Mouse (Mus musculus) cerebellum, postnatal 10 days (tissue): Measurements from ENCODE around the gene Tmem235.

Experiments used
- DNase-seq, 2 experiments: peaks; one replicate each; pipeline ENCODE4 v3.0.0; 2021; ENCODE audit warnings: mixed read lengths in 2 of 2

Tmem235 gene

GRCm38 (mm10) chr11:117865988-117866387 lies 5.4 kb downstream of the Tmem235 start:
- DNase-seq: peak; percentile 53 to 54

DNA sequence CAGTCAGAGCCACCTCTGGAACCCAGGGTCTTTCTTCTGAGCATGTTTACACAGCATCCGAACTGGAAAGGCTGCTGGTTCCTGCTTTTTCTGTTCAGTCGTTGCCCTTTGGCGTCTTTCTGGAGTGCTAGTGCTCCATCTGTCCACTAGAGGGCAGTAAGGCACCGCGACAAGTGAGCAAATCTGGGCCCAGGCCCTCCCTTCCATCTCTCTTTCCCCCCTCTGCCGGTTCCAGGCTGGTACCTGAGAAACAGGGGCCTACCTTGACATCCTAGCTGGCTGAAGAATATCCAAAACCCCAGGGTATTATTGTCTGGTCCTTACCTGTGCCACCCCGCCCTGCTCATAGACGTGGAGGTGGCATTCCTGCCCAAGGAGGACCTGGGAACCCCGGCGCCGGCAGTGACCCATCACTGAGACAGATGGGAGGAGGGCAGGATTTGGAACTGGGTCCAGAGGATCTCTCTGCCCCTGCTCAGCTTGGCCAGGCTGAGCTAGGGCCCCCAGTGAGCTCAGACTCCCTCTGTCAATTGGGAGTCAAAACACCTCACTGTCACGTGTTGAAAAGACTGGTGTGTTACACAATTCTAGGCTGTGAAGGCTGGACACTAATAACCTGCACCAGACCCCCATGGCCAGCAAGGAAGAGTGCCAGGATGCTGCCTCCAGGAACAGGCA lies 10.3 kb downstream of the Tmem235 start:
- peak; percentile 88 to 93 for DNase-seq

GRCm38 (mm10) chr11:117871376-117871775 lies 10.8 kb downstream of the Tmem235 start:
- no peak for DNase-seq

DNA sequence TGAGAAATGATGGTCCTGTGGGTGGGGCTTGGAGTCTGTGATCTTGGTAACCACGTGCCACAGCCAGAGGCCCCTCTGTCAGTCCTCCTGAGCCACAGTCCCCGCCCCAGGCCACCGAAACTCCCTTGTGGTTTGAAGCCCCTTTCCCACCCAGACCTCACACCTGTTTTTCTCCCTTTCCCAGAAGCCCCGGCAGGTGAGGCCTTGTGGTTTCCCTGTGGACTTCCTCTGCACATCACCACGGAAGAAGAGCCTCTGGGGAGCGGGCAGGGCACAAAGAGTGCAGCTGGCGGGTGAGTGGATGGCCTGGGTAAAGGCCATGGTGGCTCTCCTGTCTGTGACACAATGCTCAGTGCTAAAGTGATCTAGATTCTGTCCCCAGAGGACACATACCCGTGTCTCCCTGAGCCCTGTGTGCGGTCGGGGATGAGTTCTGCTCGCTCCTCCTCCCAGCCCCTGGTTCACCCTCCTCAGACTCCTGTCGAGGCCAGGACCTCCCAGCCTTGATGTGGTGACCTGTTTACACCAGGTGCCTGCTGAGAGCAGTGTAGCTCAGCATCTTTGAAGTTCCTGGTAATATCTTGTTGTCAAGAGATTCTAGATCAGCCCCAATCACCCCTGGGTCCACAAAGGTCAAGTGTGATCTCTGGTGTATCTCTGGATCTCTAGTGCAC lies 11.5 kb downstream of the Tmem235 start:
- no peak for DNase-seq

- DNase-seq: peak; percentile 88 to 91
These were observed 12.5 kb downstream of the Tmem235 start, which contains the start of gene Tha1 for GRCm38 (mm10) chr11:117872861-117873608. Gene Tha1, minus strand, starts transcription at chr11:117873481.

DNA sequence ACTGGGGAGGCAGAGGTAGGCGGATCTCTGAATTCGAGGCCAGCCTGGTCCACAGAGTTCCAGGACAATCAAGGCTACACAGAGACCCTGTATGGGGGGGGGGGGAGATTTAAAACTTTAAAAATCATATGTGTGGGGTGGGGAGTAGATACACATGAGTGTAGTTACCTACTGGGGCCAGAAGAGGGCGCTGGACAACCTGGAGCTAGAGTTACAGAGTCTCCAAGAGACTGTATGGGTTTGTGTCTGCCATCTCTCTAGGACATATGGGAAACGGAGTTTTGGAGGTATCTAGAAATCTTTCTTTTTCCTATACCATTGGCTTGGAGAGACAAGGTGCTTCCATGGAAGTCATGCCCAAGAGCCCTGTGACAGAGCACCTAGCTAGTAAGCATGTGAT lies 13.9 kb downstream of the Tmem235 start:
- DNase-seq: peak; percentile 46 to 54

DNA sequence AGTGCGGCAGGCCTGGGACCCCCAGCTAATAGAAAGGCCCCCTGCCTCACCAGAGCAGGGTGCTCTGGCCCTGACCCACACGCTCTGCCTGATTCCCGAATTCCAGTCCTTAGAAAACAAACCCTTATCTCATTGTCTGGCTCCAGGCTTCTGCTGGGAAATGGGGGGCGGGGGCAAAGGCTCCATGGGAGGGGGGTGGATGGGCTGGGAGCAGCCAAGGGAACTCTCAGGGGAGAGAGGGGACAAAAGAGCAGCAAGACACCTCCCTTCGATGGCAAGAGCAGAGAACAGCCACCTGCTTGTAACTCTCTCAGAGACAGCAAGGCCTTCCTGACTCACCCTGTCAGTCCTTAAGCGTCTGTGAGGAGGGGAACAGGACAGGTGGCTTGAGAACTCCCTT lies 15.1 kb downstream of the Tmem235 start:
- no peak for DNase-seq

GRCm38 (mm10) chr11:117877917-117878745 lies 17.6 kb downstream of the Tmem235 start:
- DNase-seq: peak; percentile 86 to 88

DNA sequence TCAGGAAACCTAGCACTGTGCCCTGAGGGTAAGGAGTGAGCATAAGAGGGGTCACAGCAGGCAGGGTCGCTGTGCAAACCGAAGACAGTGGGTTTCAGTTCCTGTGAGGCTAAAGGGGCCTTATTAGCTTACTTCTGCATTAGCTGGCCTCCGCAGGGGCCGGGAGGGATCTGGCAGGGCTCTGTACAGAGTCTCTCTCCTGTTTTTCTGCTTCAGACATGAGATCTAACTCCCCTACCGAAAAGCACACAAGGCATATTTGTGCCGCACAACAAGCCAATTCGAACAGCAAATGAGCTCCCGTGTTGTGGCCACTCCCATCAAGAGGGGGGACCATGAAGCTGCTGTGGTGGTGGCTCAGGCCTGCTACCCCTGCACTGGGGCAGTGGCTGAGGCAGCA lies 18.3 kb downstream of the Tmem235 start:
- DNase-seq: peak; percentile 59 to 62

GRCm38 (mm10) chr11:117879676-117880075 lies 19.1 kb downstream of the Tmem235 start:
- DNase-seq: peak; percentile 38 to 47

DNA sequence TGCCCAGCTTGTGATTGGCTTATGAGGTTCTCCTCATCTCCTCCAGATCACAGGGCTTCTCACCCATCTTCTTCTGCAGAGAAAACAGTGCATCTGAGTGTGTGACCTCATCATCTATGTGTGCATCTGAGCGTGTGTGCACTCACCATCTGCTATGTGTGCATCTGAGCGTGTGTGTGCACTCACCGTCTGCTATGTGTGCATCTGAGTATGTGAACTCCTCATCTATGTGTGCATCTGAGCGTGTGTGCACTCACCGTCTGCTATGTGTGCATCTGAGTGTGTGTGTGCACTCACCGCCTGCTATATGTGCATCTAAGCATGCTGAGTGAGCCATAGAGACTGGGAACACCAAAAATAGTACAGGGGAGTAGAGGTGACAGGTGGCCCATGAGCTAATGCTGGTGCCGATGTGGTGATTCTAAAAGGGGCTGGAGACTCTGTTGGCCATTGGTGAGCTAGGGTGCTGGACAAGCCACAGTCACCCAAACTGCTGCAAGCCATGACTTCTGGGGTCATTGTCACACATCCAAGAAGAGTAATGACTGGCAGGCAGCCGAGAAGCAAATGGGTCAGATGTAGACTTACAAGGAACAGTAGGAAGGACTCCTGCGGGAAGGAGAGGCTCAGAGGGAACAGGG lies 19.9 kb downstream of the Tmem235 start:
- peak; percentile 63 to 64 for DNase-seq

DNA sequence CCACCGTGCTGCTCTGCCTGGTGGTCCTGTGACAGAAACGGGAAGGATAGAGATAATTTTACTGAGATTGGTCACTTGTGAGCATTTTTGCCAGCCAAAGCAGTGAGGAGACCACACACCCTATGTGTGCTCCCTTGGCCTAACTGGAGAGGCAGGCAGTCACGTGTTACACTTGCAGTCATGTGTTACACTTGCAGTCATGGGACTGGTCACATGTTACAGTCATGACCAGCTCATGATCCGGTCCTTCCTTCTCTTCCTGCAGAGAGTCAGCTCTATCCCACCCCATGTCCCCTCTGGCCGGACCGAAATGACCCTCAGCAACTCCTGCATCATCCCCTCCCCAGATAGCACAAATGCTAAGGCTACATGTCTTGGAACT lies 20.4 kb downstream of the Tmem235 start:
- peak in 1 of 2 experiments; percentile 34 for DNase-seq

DNA sequence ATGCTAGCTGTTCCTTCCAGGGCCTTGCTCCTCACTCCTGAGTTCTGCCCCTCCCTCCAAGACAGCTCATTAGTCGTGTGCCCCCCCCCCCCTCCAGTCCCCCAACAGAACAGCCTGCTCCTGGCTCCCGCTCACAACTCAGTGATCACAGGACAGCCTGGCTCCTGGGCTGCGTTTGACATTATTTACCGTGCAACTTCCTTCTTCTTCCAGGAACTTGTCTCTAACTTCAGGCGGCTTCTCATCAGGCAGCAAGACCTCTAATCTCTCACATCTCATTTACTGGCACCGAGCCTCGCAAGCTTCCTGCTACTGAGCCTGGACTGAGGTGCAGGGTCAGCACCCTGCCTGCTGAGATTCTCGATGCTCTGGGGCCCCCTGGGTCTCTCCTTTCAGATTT lies 21.2 kb downstream of the Tmem235 start:
- peak in 1 of 2 experiments; percentile 46 for DNase-seq

GRCm38 (mm10) chr11:117882208-117882607 lies 21.7 kb downstream of the Tmem235 start:
- peak; percentile 57 to 65 for DNase-seq

GRCm38 (mm10) chr11:117886000-117886399 lies 25.4 kb downstream of the Tmem235 start:
- DNase-seq: no peak

- no peak for DNase-seq
These were observed 27.8 kb downstream of the Tmem235 start for GRCm38 (mm10) chr11:117888168-117888852.

- peak; percentile 47 to 56 for DNase-seq
These were observed 28.6 kb downstream of the Tmem235 start for GRCm38 (mm10) chr11:117888853-117889822.

GRCm38 (mm10) chr11:117889887-117890340 lies 29.4 kb downstream of the Tmem235 start:
- DNase-seq: peak in 1 of 2 experiments; percentile 21

GRCm38 (mm10) chr11:117890519-117891282 lies 30.1 kb downstream of the Tmem235 start:
- DNase-seq: peak in 1 of 2 experiments; percentile 52
